Mouse (Mus musculus) liver, embryonic 18 days (tissue): ENCODE measurements around the gene Eaf2. TPM values are rescaled to one million over a fixed set of nuclear protein-coding genes. Genes with fewer than 3 reads are reported as not detected.

ENCODE experiments used
- polyA plus RNA-seq: library from polyadenylated mRNA; depleted of rRNA; stranded (reverse); fragments of >200 nt; gene quantifications from 2 replicates; pipeline ENCODE4 v1.2.3, GENCODE M21; 2012; rRNA removed

The Eaf2 gene
- 0.31 and 0.56 TPM in 2 replicates for polyA plus RNA-seq

GRCm38 (mm10) chr16:36874583-36875275 lies at the start of gene Eaf2, which contains the start of gene Golgb1:
Gene Eaf2 (minus strand): TSS chr16:36875003.
Gene Golgb1 (plus strand): TSS chr16:36875140.

GRCm38 (mm10) chr16:36828054-36828786 lies 46.6 kb downstream of the Eaf2 start, which contains the start of gene Iqcb1:
Gene Iqcb1 (plus strand): TSS chr16:36828385.

DNA sequence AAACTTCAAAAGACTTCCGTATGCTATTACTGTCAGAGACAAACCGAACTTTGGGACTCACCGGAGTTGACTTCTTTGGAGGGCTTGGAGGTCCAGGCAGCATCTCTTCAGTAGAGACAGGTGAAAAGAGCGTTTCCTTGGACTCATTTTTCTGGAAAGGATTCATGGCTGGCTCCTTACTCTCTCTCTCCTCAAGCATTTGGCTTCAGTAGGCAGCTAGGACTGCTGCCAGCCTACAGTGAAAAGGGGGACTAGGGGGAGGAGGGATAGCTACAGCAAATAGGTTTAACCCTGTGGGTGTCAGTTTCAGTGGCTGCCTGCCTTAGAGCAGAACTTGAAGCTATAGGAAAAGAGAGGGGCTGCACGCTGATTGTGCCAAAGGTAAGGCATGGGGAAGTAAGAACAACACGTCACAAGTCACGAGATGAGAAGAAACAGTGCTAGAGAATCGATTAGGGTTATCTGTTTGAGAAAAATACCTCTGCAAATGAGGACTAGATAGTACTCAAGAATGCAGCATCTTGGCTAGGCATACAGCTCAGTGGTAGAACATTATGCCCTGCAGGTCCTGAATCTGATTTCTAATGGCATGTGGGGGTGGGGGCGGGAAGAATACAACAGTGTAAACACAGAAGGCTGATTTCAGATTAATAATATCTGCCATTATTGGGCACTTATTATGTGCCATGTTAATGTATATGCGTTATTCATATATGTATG lies 90.0 kb downstream of the Eaf2 start, which contains the start of gene Slc15a2:
Slc15a2 (minus strand) TSS at position 369 of the 720 bp plus-strand sequence.

Other genes starting within 250 kb of the Eaf2 start
- gene Cd86, start 208.9 kb downstream of the Eaf2 start, polyA plus RNA-seq: 6.6 and 7.2 TPM in 2 replicates
- 0.36 and 0.41 TPM in 2 replicates for gene Ildr1, start 181.0 kb downstream of the Eaf2 start, polyA plus RNA-seq
- 0.40 and 2.2 TPM in 2 replicates for gene Slc15a2, start 90.0 kb downstream of the Eaf2 start, polyA plus RNA-seq
- 5.2 and 6.4 TPM in 2 replicates for gene Iqcb1, start 46.6 kb downstream of the Eaf2 start, polyA plus RNA-seq
- gene Golgb1, start 137 bp upstream of the Eaf2 start, polyA plus RNA-seq: 16.2 and 20.4 TPM in 2 replicates
- gene Hcls1, start 60.0 kb upstream of the Eaf2 start, polyA plus RNA-seq: 21.4 and 23.9 TPM in 2 replicates
- gene Fbxo40, start 115.5 kb upstream of the Eaf2 start, polyA plus RNA-seq: 0.01 and 0.02 TPM in 2 replicates
- 3.5 and 4.0 TPM in 2 replicates for gene Polq, start 136.8 kb upstream of the Eaf2 start, polyA plus RNA-seq